Mouse (Mus musculus) CH12.LX (cell line): Measurements from ENCODE around the gene Hand1. TPM values are rescaled to one million over a fixed set of nuclear protein-coding genes. Genes with fewer than 3 reads are reported as not detected.
"Not testable (repeated sequence)": the region's sequence is repeated elsewhere in the genome, so short reads cannot be mapped to it uniquely, and the experiment has no call there.

ENCODE experiments used
- DNase-seq: peaks from one replicate; pipeline ENCODE4 v3.0.0-alpha.2; 2013; ENCODE audit errors: extremely low read depth
- H3K27ac ChIP-seq: 2 replicates; pipeline ENCODE4 v1.5.1; 2012; ENCODE audit warnings: low read depth, mild to moderate bottlenecking, control low read depth, moderate library complexity; ENCODE audit not compliant: insufficient read depth
- H3K27me3 ChIP-seq: replicated peaks from 2 replicates; pipeline ENCODE3; 2012; ENCODE audit warnings: inconsistent platforms
- H3K36me3 ChIP-seq, 2 experiments: replicated peaks in 1 of 2; 2 replicates each; pipeline versions ENCODE3 to v1.6.1; 2012; ENCODE audit warnings: inconsistent platforms in 1 of 2, low read length in 1 of 2, mild to moderate bottlenecking in 1 of 2, mixed read lengths in 1 of 2, moderate library complexity in 1 of 2; ENCODE audit not compliant: control insufficient read depth in 1 of 2, insufficient read depth in 1 of 2
- H3K4me1 ChIP-seq, 2 experiments: 2 replicates each; pipeline ENCODE4 v1.6.1; 2012; ENCODE audit warnings: inconsistent platforms in 1 of 2, moderate library complexity in 1 of 2; ENCODE audit not compliant: insufficient read depth in 2 of 2, control insufficient read depth in 1 of 2
- H3K4me2 ChIP-seq: 2 replicates; pipeline ENCODE4 v1.6.1; 2012; ENCODE audit warnings: low read depth, mild to moderate bottlenecking, control low read depth; ENCODE audit not compliant: poor library complexity, insufficient read depth, severe bottlenecking
- H3K4me3 ChIP-seq, 3 experiments: fragments of 150-350 bp in 1 of 3; sonication (generic) in 1 of 3; replicated peaks in 1 of 3; 2 replicates each; pipeline versions ENCODE3 to v1.5.1; 2011 to 2012; ENCODE audit warnings: low read depth in 2 of 3, low read length in 2 of 3, mild to moderate bottlenecking in 2 of 3, moderate library complexity in 2 of 3, control low read depth in 1 of 3, improper control_type of control experiment in 1 of 3, inconsistent platforms in 1 of 3, mixed read lengths in 1 of 3; ENCODE audit not compliant: poor library complexity in 1 of 3
- H3K79me2 ChIP-seq: replicated peaks from 2 replicates; pipeline ENCODE4 v1.6.1; 2012; ENCODE audit warnings: mild to moderate bottlenecking, moderate library complexity; ENCODE audit not compliant: control insufficient read depth, poor library complexity, insufficient read depth, severe bottlenecking; ENCODE audit errors: extremely low read depth
- H3K9ac ChIP-seq: 2 replicates; pipeline ENCODE4 v1.6.1; 2012; ENCODE audit warnings: low read depth, mild to moderate bottlenecking, control low read depth, moderate library complexity; ENCODE audit not compliant: insufficient read depth
- H3K9me3 ChIP-seq: replicated peaks from 2 replicates; pipeline ENCODE3; 2012; ENCODE audit warnings: low read length, inconsistent platforms, mixed read lengths
- BHLHE40 ChIP-seq: IDR thresholded peaks from 2 replicates; pipeline ENCODE4 v1.6.1; 2011; ENCODE audit warnings: mild to moderate bottlenecking, low read depth, low read length, improper control_type of control experiment
- CHD1 ChIP-seq: IDR thresholded peaks from 2 replicates; pipeline ENCODE4 v1.6.1; 2012; ENCODE audit warnings: low read depth, low read length, improper control_type of control experiment, inconsistent platforms
- CHD2 ChIP-seq: IDR thresholded peaks from 2 replicates; pipeline ENCODE4 v1.6.1; 2011; ENCODE audit warnings: low read length, improper control_type of control experiment
- CTCF ChIP-seq, 2 experiments: IDR thresholded peaks in 1 of 2; conservative IDR thresholded peaks in 1 of 2; 2 replicates each; pipeline ENCODE4 v1.5.1; 2011 to 2012; ENCODE audit warnings: low read depth in 2 of 2, low read length in 2 of 2, improper control_type of control experiment in 1 of 2, inconsistent platforms in 1 of 2, mild to moderate bottlenecking in 1 of 2, moderate library complexity in 1 of 2
- ETS1 ChIP-seq: conservative IDR thresholded peaks from 2 replicates; pipeline ENCODE4 v1.6.1; 2012; ENCODE audit warnings: low read depth, mild to moderate bottlenecking, inconsistent platforms, low read length, improper control_type of control experiment, moderate library complexity
- GABPA ChIP-seq: IDR thresholded peaks from 2 replicates; pipeline ENCODE4 v1.6.1; 2012; ENCODE audit warnings: low read depth, low read length, improper control_type of control experiment, inconsistent platforms; ENCODE audit not compliant: insufficient replicate concordance
- HCFC1 ChIP-seq: IDR thresholded peaks from 2 replicates; pipeline ENCODE4 v1.6.1; 2012; ENCODE audit warnings: low read depth, mild to moderate bottlenecking, inconsistent platforms, low read length, improper control_type of control experiment
- MYC ChIP-seq: IDR thresholded peaks from 2 replicates; pipeline ENCODE4 v1.6.1; 2011; ENCODE audit warnings: low read depth, mild to moderate bottlenecking, improper control_type of control experiment, low read length
- PAX5 ChIP-seq: IDR thresholded peaks from 2 replicates; pipeline ENCODE4 v1.6.1; 2012; ENCODE audit warnings: low read length, inconsistent platforms, mixed read lengths
- RAD21 ChIP-seq: IDR thresholded peaks from 2 replicates; pipeline ENCODE4 v1.6.1; 2011; ENCODE audit warnings: low read depth, mild to moderate bottlenecking, low read length, improper control_type of control experiment, moderate library complexity
- RCOR1 ChIP-seq: conservative IDR thresholded peaks from 2 replicates; pipeline ENCODE4 v1.6.1; 2012; ENCODE audit warnings: low read depth, mild to moderate bottlenecking, inconsistent platforms, low read length, improper control_type of control experiment
- SMC3 ChIP-seq: IDR thresholded peaks from 2 replicates; pipeline ENCODE4 v1.6.1; 2011; ENCODE audit warnings: low read depth, low read length, improper control_type of control experiment
- USF1 ChIP-seq: IDR thresholded peaks from 2 replicates; pipeline ENCODE4 v1.6.1; 2014; ENCODE audit warnings: low read depth, mild to moderate bottlenecking, inconsistent platforms, low read length, improper control_type of control experiment
- ZC3H11A ChIP-seq: IDR thresholded peaks from 2 replicates; pipeline ENCODE4 v1.6.1; 2012; ENCODE audit warnings: low read depth, mild to moderate bottlenecking, inconsistent platforms, low read length, improper control_type of control experiment
- ZKSCAN1 ChIP-seq: IDR thresholded peaks from 2 replicates; pipeline ENCODE4 v1.6.1; 2012; ENCODE audit warnings: low read depth, inconsistent platforms, low read length, improper control_type of control experiment, borderline replicate concordance
- ZNF384 ChIP-seq: IDR thresholded peaks from 2 replicates; pipeline ENCODE4 v1.6.1; 2012; ENCODE audit warnings: low read depth, low read length, improper control_type of control experiment, inconsistent platforms
- dilution Hi-C: fragments of 300-500 bp; cut with MboI; formaldehyde crosslinking; loops from 2 replicates; pipeline ENCODE4 v1.14.3; 2020; ENCODE audit warnings: low sequenced_read_pairs; ENCODE audit not compliant: extremely low pct_unique_long_range_greater_than_20kb, extremely low pct_ligation_motif_present
- in situ Hi-C: fragments of 300-500 bp; cut with MboI; formaldehyde crosslinking; loops from 3 replicates; pipeline ENCODE4 v1.14.3; 2019; ENCODE audit warnings: low sequenced_read_pairs, low pct_ligation_motif_present, low pct_unique_long_range_greater_than_20kb, mixed read lengths
- polyA plus RNA-seq: library from polyadenylated mRNA; unstranded; fragments of >175 nt; gene quantifications from 2 replicates; pipeline ENCODE4 v1.2.1, GENCODE M21; 2012; ENCODE audit warnings: low read depth; ENCODE audit not compliant: insufficient read length
- total RNA-seq, 2 experiments: library from RNA; depleted of rRNA; stranded (reverse); fragments of 300-350 nt in 1 of 2; fragments of >200 nt in 1 of 2; gene quantifications; 2 replicates each; pipeline ENCODE4 v1.2.3; 2012 to 2014

The Hand1 gene
- total and polyA plus RNA-seq, 3 experiments: not detected

- H3K27ac ChIP-seq: no peak overlapping the region
- H3K36me3 ChIP-seq: no peaks in the 10 kb centered on the region
- TF ChIP-seq PAX5 (no peak), CHD2 (no peak), GABPA (no peak), ZNF384 (no peak), HCFC1 (no peak), ETS1 (no peak), BHLHE40 (no peak), ZKSCAN1 (no peak), CTCF (conservative IDR thresholded peaks at IDR 0.05 in 1 of 2, IDR thresholded peaks at IDR 0.05 in 1 of 2; ENCODE audit: low read depth in 2 of 2, low read length in 2 of 2) (no peak), ZC3H11A (no peak), RCOR1 (no peak), MYC (no peak), CHD1 (no peak), USF1 (no peak)
- H3K9me3 ChIP-seq: no peaks in the 10 kb centered on the region
- H3K79me2 ChIP-seq: no peaks in the 10 kb centered on the region
- no peak for DNase-seq
- peak overlapping the region; percentile 27; the same call in 1 of the 2 replicates for H3K4me2 ChIP-seq
- no peak overlapping the region for H3K4me3 ChIP-seq
- H3K27me3 ChIP-seq: peaks cover 68% of the 10 kb centered on the region
- H3K4me1 ChIP-seq: no peaks in the 10 kb centered on the region
- in situ Hi-C loops (no loop called here), dilution Hi-C loops (no loop called here)
- no peak overlapping the region for H3K9ac ChIP-seq
Observed at GRCm38 (mm10) chr11:57827048-57827914, 5.3 kb downstream of the Hand1 start.

- H3K4me1 ChIP-seq, H3K9ac ChIP-seq, dilution Hi-C loops, H3K4me2 ChIP-seq, H3K27ac ChIP-seq, H3K9me3 ChIP-seq, H3K4me3 ChIP-seq, in situ Hi-C loops, H3K79me2 ChIP-seq, H3K36me3 ChIP-seq: not testable (repeated sequence)
- peaks cover 52% of the 10 kb centered on the region for H3K27me3 ChIP-seq
- DNase-seq: peak; percentile 40
- TF ChIP-seq CTCF (conservative IDR thresholded peaks at IDR 0.05 in 1 of 2, IDR thresholded peaks at IDR 0.05 in 1 of 2; ENCODE audit: low read depth in 2 of 2, low read length in 2 of 2) (peak in 1 of 2 experiments; percentile 60; a peak in 3 of 4 replicates), RAD21 (peak; percentile 12), SMC3 (peak; percentile 53)
Observed at GRCm38 (mm10) chr11:57825234-57825633, 7.4 kb downstream of the Hand1 start.
